Mouse (Mus musculus) intestine, embryonic 14.5 days (tissue): ENCODE results near the gene Zscan26. TPM values are rescaled to one million over a fixed set of nuclear protein-coding genes. Genes with fewer than 3 reads are reported as not detected.

Source experiments
- ATAC-seq: fragments of 200-750 bp; cut with Nextera tagmentation; replicated peaks from 2 replicates; pipeline ENCODE4 v1.8.0; 2017; ENCODE audit warnings: low read depth, moderate number of reproducible peaks, moderate TSS enrichment, moderate library complexity; ENCODE audit not compliant: low FRiP score, low TSS enrichment
- DNase-seq: peaks from one replicate; pipeline ENCODE4 v3.0.0-alpha.2; 2018; ENCODE audit warnings: low spot score
- H3K27ac ChIP-seq: fragments of 300-500 bp; sonication (generic); 2 replicates; pipeline ENCODE4 v1.5.1; 2014; ENCODE audit warnings: low read depth, mild to moderate bottlenecking, control low read depth
- H3K27me3 ChIP-seq: fragments of 300-500 bp; sonication (generic); replicated peaks from 2 replicates; pipeline ENCODE4 v1.6.1; 2014; ENCODE audit warnings: low read length, control low read depth; ENCODE audit not compliant: control insufficient read depth, insufficient read depth
- H3K36me3 ChIP-seq: fragments of 300-500 bp; sonication (generic); 2 replicates; pipeline ENCODE4 v1.6.1; 2014; ENCODE audit warnings: low read length, control low read depth; ENCODE audit not compliant: control insufficient read depth, insufficient read depth
- H3K4me1 ChIP-seq: fragments of 300-500 bp; sonication (generic); replicated peaks from 2 replicates; pipeline ENCODE4 v1.6.1; 2014; ENCODE audit warnings: low read length, control low read depth, mixed read lengths; ENCODE audit not compliant: control insufficient read depth, insufficient read depth
- H3K4me2 ChIP-seq: fragments of 300-500 bp; sonication (generic); 2 replicates; pipeline ENCODE4 v1.6.1; 2014; ENCODE audit warnings: low read length
- H3K4me3 ChIP-seq: fragments of 300-500 bp; sonication (generic); 2 replicates; pipeline ENCODE4 v1.5.1; 2014; ENCODE audit warnings: low read depth, low read length, control low read depth, mixed read lengths
- H3K9ac ChIP-seq: fragments of 300-500 bp; sonication (generic); 2 replicates; pipeline ENCODE4 v1.6.1; 2014; ENCODE audit warnings: mild to moderate bottlenecking, low read length
- H3K9me3 ChIP-seq: fragments of 300-500 bp; sonication (generic); 2 replicates; pipeline ENCODE4 v1.6.1; 2016; ENCODE audit warnings: low read length, control low read depth; ENCODE audit not compliant: control insufficient read depth
- WGBS: fragments of 180-500 bp; shearing (Covaris S2); extraction: QIAGEN DNeasy Blood & Tissue Kit; methylation state at CpG from one replicate; pipeline ENCODE4 v1.1.7; 2014; 5-methylcytosine and 5-hydroxymethylcytosine counted together
- polyA plus RNA-seq: library from polyadenylated mRNA; unstranded; fragments of >200 nt; fragmentation: Nextera tagmentation; extraction: Ambion mirVana; gene quantifications from 2 replicates; pipeline ENCODE4 v1.2.1, GENCODE M21; 2014

Zscan26 gene
- polyA plus RNA-seq, 1 experiment from 2014 or later: 23.0 TPM

DNA sequence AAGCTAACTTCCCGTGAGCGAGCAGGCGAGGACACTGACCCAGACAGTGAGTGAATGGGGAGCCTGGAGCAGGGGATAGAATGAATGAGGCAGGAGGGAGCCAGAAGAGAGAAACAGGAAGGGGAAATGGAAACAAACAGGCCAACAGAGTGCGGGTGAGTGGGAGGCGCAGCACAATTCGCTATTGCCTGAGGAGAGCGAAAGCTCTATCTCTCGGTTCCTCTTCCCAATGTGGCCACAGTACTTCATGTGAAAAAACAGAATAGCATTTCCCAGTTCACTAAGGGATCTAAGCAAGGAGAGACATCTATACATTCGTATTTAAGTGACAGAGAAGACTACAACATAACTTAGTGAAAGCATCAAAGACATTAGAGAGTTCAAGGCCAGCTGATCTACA is 6.7 kb downstream of the Zscan26 start:
- Histone ChIP-seq H3K4me3 (no peak overlapping the region), H3K27ac (no peak overlapping the region), H3K9me3 (no peaks in the 10 kb centered on the region), H3K36me3 (peaks cover 83% of the 10 kb centered on the region), H3K27me3 (no peaks in the 10 kb centered on the region), H3K9ac (no peak overlapping the region), H3K4me1 (0 out of 2 replicates have a peak, but pooled peaks cover under 1% of the 10 kb centered on the region), H3K4me2 (no peak overlapping the region)
- 93% methylated on average over 9 of the region's 9 CpGs for WGBS
- ATAC-seq: no peak
- DNase-seq: no peak

DNA sequence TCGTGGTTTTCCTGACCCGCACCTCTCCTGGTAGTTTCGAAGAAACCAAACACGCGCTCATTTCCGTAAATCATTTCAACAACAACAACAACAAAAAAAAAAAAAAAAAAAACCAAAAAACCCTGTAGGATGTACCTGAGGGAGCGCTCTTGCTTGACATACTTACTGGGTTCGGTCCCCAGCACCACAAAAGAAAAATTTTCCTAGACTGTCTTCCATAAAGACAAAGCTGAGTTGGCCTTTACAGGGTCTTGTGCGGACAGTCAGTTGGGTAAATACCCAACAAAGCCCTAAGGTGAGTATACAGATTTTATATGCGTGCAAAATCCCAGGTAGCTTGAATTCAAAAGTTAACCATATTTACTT is 12.3 kb downstream of the Zscan26 start:
- peak; percentile 41 for ATAC-seq
- peak overlapping the region; percentile 72 for H3K9ac ChIP-seq

DNA sequence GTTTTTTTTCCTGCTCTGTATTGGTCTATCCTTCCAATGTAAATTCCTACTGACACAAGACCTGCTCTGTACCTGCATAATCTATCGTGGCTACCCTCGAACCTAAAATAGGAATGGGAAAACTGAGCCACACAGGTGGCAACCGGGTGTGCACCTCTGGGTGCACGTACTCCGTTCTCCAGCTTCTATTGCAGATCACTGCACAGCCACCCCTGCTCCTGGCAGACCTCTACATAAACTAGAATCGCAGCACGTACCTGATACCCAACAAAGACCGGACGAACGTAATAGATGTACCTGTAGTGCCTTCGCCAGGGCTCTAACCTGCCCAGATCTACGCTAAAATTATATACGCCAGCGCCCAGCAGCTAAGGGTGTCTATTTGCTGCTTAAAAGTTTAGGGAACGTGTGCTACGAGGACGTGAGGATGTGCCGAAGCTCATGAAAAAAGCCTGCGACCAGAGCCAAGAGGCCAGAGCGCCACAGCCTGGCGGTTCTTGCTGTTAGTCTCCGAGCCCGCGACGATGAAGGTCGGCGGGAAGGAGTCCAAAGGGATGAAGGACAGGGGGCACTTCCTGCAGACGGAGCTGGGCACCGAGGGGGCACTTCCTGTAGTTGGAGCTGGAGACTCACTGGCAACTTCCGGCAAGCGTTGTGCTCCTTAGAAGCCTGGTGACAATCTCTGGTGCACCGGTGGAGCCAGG is 12.9 kb downstream of the Zscan26 start, which contains the start of gene Pgbd1:
Gene Pgbd1, minus strand, starts transcription at position 556 of the 704 bp plus-strand sequence.
- H3K27me3 ChIP-seq: no peaks in the 10 kb centered on the region
- peak within 1 kb of the TSS; percentile 96 for H3K4me2 ChIP-seq
- H3K27ac ChIP-seq: peak within 1 kb of the TSS; percentile 78
- ATAC-seq (peak; percentile 91), DNase-seq (peak; percentile 86)
- H3K36me3 ChIP-seq: peaks cover 31% of the 10 kb centered on the region
- H3K9ac ChIP-seq: peak within 1 kb of the TSS; percentile 72
- H3K9me3 ChIP-seq: no peaks in the 10 kb centered on the region
- H3K4me3 ChIP-seq: peak within 1 kb of the TSS; percentile 58
- peaks cover 3% of the 10 kb centered on the region; the same call in 1 of the 2 replicates for H3K4me1 ChIP-seq
- WGBS: under 1% methylated on average over 32 of the region's 32 CpGs

More for the DNA sequence above, 12.3 kb downstream of the Zscan26 start:
- H3K36me3 ChIP-seq: peaks cover 37% of the 10 kb centered on the region
- H3K4me3 ChIP-seq: peak overlapping the region; percentile 58
- no peak for DNase-seq
- peaks cover 3% of the 10 kb centered on the region; the same call in 1 of the 2 replicates for H3K4me1 ChIP-seq
- no peaks in the 10 kb centered on the region for H3K9me3 ChIP-seq
- H3K27me3 ChIP-seq: no peaks in the 10 kb centered on the region
- peak overlapping the region; percentile 78; the same call in 1 of the 2 replicates for H3K27ac ChIP-seq
- 20% methylated on average over 10 of the region's 10 CpGs for WGBS
- peak overlapping the region; percentile 96 for H3K4me2 ChIP-seq

GRCm38 (mm10) chr13:21435476-21435875 is 18.1 kb downstream of the Zscan26 start:
- H3K9ac ChIP-seq: no peak overlapping the region
- 81% methylated on average over 4 of the region's 4 CpGs for WGBS

DNA sequence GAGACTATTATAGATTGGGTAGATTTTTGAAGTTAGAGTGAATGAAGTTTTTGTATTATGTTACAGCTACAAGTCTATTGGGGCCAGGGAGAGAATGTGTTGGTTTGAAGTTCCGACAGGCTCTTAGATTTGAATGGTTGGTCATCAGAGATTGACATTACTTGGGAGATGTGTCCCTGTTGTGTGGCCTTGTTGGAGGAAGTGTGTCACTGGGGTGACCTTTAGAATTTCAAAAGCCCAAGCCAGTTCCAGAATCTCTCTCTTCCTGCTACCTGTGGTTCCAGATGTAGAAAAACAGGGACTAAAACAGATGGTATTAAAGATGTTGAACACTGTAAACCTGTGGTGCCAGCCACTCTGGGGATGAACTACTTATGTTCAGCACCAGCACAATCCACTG is 25.9 kb downstream of the Zscan26 start:
- no peak for ATAC-seq
- no peak overlapping the region for H3K4me3 ChIP-seq
- H3K9me3 ChIP-seq: no peaks in the 10 kb centered on the region
- H3K9ac ChIP-seq: no peak overlapping the region
- no peaks in the 10 kb centered on the region for H3K4me1 ChIP-seq
- no peak for DNase-seq
- H3K4me2 ChIP-seq: no peak overlapping the region
- no peaks in the 10 kb centered on the region for H3K27me3 ChIP-seq
- 97% methylated on average over 1 of the region's 1 CpGs for WGBS
- H3K36me3 ChIP-seq: no peaks in the 10 kb centered on the region
- no peak overlapping the region for H3K27ac ChIP-seq

More at GRCm38 (mm10) chr13:21435476-21435875, 18.1 kb downstream of the Zscan26 start:
- H3K27me3 ChIP-seq: no peaks in the 10 kb centered on the region
- 0 out of 2 replicates have a peak, but pooled peaks cover 3% of the 10 kb centered on the region for H3K4me1 ChIP-seq
- ATAC-seq (no peak), DNase-seq (no peak)
- H3K4me2 ChIP-seq: no peak overlapping the region
- no peaks in the 10 kb centered on the region for H3K9me3 ChIP-seq
- no peak overlapping the region for H3K27ac ChIP-seq
- H3K4me3 ChIP-seq: no peak overlapping the region
- H3K36me3 ChIP-seq: no peaks in the 10 kb centered on the region

DNA sequence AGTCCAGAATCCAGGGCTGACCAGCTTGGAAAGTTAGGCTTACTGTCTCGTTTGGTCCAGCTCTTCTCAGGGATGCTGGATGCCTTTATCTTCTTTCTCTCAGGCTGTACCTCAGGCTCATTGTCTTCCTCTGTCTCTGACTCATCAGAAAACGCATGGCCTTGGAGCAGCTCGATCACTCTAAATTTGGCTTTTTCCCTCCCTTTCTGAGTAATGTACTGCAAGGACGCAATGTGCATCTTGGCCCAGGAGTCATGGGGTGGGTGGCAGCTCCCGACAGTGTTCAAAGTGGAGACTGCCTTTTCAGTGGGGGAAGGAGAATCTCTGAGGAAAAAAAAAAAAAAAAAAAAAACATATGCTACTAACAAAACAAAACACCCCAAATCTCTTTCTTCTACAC is 30.2 kb downstream of the Zscan26 start:
- 77% methylated on average over 5 of the region's 5 CpGs for WGBS
- ATAC-seq: no peak

GRCm38 (mm10) chr13:21418865-21419264 is 34.7 kb downstream of the Zscan26 start:
- Histone ChIP-seq H3K9me3 (no peaks in the 10 kb centered on the region), H3K4me3 (no peak overlapping the region), H3K36me3 (no peaks in the 10 kb centered on the region), H3K4me2 (no peak overlapping the region), H3K4me1 (no peaks in the 10 kb centered on the region), H3K9ac (no peak overlapping the region), H3K27ac (no peak overlapping the region), H3K27me3 (no peaks in the 10 kb centered on the region)
- ATAC-seq (no peak; the same call in 1 of the 2 replicates), DNase-seq (no peak)
- WGBS: 57% methylated on average over 6 of the region's 6 CpGs

More for the DNA sequence above, 30.2 kb downstream of the Zscan26 start:
- Histone ChIP-seq H3K9ac (no peak overlapping the region), H3K27ac (no peak overlapping the region), H3K4me3 (no peak overlapping the region), H3K36me3 (no peaks in the 10 kb centered on the region), H3K27me3 (no peaks in the 10 kb centered on the region), H3K9me3 (no peaks in the 10 kb centered on the region), H3K4me2 (no peak overlapping the region), H3K4me1 (no peaks in the 10 kb centered on the region)
- DNase-seq: no peak

DNA sequence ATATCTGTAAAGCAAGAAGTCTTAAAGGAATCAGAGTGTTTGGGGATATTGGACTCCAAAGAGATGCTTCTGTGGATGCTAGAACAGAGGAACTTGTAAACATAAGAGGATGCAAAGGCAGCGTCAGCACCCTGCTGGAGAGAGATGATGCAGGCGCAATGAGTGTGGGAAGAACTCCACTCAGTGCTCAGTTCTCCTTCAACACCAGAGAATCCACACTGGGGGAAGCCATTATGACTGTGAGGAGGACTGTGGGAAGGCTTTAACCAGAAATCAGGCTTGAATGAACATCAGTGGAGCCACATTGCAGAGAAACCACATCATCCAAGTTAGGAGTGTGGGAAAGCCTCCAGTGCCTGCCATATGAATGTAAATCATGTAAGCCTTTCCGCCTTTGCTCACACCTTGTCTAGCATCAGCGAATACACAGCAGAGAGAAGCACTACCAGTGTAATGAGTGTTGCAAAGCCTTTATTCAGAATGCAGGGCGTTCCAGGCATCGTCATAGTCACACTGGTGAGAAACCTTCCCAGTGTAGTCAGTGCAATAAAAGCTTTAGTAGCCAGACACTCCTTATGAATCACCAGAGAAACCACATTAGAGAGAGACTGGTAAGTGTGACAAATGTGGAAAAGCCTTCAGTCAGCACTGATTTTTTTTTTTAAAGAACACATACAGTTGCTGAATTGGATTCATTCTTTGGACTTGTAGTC is 36.1 kb downstream of the Zscan26 start:
- Histone ChIP-seq H3K9me3 (no peaks in the 10 kb centered on the region), H3K4me2 (no peak overlapping the region), H3K27me3 (no peaks in the 10 kb centered on the region), H3K36me3 (no peaks in the 10 kb centered on the region), H3K27ac (no peak overlapping the region), H3K4me3 (no peak overlapping the region), H3K9ac (no peak overlapping the region), H3K4me1 (no peaks in the 10 kb centered on the region)
- ATAC-seq (no peak), DNase-seq (no peak)
- 67% methylated on average over 6 of the region's 6 CpGs for WGBS
